ENCODE assay signal across 11 mouse cellular contexts in genomic region chr2:72529026-72529357, GRCm38 (mm10). TPM values are rescaled to one million over a fixed set of nuclear protein-coding genes. Genes with fewer than 3 reads are reported as not detected.
DNase-seq lines count a peak whose midpoint lies in the region; ATAC-seq lines count a peak whose summit lies in the region.
"Had no signal": no experiment of that assay in that cellular context is flagged by ENCODE, and none has a peak within 500 bp of the region (broad histone marks: within the 10 kb centered on the region; RNA-seq: fewer than 3 reads in every experiment).

No protein-coding gene starts in this region.

- no peak overlapping the region for H3K9ac ChIP-seq in neural tube, embryonic 11.5 days (ENCODE audit: low read length)
- H3K9ac ChIP-seq in forebrain, embryonic 14.5 days (ENCODE audit: low read length), result peak overlapping the region; percentile 55
- H3K9ac ChIP-seq: liver, embryonic 14.5 days had no signal

- no peaks in the 10 kb centered on the region for H3K36me3 ChIP-seq in neural tube, embryonic 11.5 days (ENCODE audit: control insufficient read depth, insufficient read depth, low read length)
- H3K36me3 ChIP-seq in forebrain, embryonic 14.5 days (ENCODE audit: control insufficient read depth, insufficient read depth, low read length), result no peaks in the 10 kb centered on the region
- no peaks in the 10 kb centered on the region for H3K36me3 ChIP-seq in midbrain, embryonic 10.5 days
- H3K36me3 ChIP-seq: heart, embryonic 10.5 days had no signal

- peak; percentile 37 for DNase-seq in neural tube, embryonic 11.5 days (ENCODE audit: low spot score)
- DNase-seq in neural tube, embryonic 10.5 days (ENCODE audit: extremely low spot score, low spot score), result no peak
- no peak for DNase-seq in forebrain, embryonic 14.5 days (ENCODE audit: low spot score)
- no peak for DNase-seq in midbrain, embryonic 10.5 days (ENCODE audit: low spot score)
- DNase-seq in urinary bladder, postnatal 36 days (ENCODE audit: low spot score in 2 of 2), result no peak
- DNase-seq in heart, postnatal 4 days, result no peak
- DNase-seq: lung, postnatal 4 days had no signal

- no peak for ATAC-seq in neural tube, embryonic 11.5 days (ENCODE audit: insufficient read depth, low FRiP score, low TSS enrichment)
- no peak for ATAC-seq in forebrain, embryonic 14.5 days
- no peak for ATAC-seq in erythroblast, adult 5-6 weeks (replicated peaks; ENCODE audit: low FRiP score, poor library complexity, severe bottlenecking)
- ATAC-seq: inflammation-experienced regulatory T-cells, adult 6 months had no signal

- no peak overlapping the region for H3K4me3 ChIP-seq in neural tube, embryonic 11.5 days (ENCODE audit: low read depth, low read length)
- peak overlapping the region; percentile 19; the same call in 1 of the 2 replicates for H3K4me3 ChIP-seq in forebrain, embryonic 14.5 days (ENCODE audit: low read depth, low read length)
- H3K4me3 ChIP-seq in midbrain, embryonic 10.5 days, result peak overlapping the region; percentile 43

- no peaks in the 10 kb centered on the region for H3K9me3 ChIP-seq in neural tube, embryonic 11.5 days (ENCODE audit: control insufficient read depth, low read length)
- no peaks in the 10 kb centered on the region for H3K9me3 ChIP-seq in forebrain, embryonic 14.5 days (replicated peaks; ENCODE audit: control insufficient read depth, low read length)
- peaks cover 3% of the 10 kb centered on the region; the same call in 1 of the 2 replicates for H3K9me3 ChIP-seq in midbrain, embryonic 10.5 days (replicated peaks)
- H3K9me3 ChIP-seq: heart, embryonic 10.5 days had no signal

- no peaks in the 10 kb centered on the region for H3K27me3 ChIP-seq in neural tube, embryonic 11.5 days (ENCODE audit: control insufficient read depth, insufficient read depth, low read length)
- H3K27me3 ChIP-seq in forebrain, embryonic 14.5 days (replicated peaks; ENCODE audit: control insufficient read depth, insufficient read depth, low read length), result no peaks in the 10 kb centered on the region
- peaks cover 100% of the 10 kb centered on the region for H3K27me3 ChIP-seq in midbrain, embryonic 10.5 days (ENCODE audit: low read depth, poor library complexity, severe bottlenecking)

- H3K4me1 ChIP-seq in neural tube, embryonic 11.5 days (ENCODE audit: control insufficient read depth, insufficient read depth, low read length), result no peaks in the 10 kb centered on the region
- peaks cover 13% of the 10 kb centered on the region for H3K4me1 ChIP-seq in forebrain, embryonic 14.5 days (ENCODE audit: control insufficient read depth, insufficient read depth, low read length)
- H3K4me1 ChIP-seq in midbrain, embryonic 10.5 days, result peaks cover 21% of the 10 kb centered on the region

- 44% methylated on average over 10 of the region's 10 CpGs for WGBS in neural tube, embryonic 11.5 days
- 34% methylated on average over 10 of the region's 10 CpGs for WGBS in forebrain, embryonic 14.5 days
- 41% methylated on average over 10 of the region's 10 CpGs for WGBS in midbrain, embryonic 10.5 days

- peak overlapping the region; percentile 54; the same call in 1 of the 2 replicates for H3K27ac ChIP-seq in neural tube, embryonic 11.5 days (ENCODE audit: low read depth, low read length)
- H3K27ac ChIP-seq in forebrain, embryonic 14.5 days (ENCODE audit: low read depth, low read length), result peak overlapping the region; percentile 67
- H3K27ac ChIP-seq in midbrain, embryonic 10.5 days (replicated peaks), result peak overlapping the region; percentile 75
- H3K27ac ChIP-seq: heart, embryonic 10.5 days; liver, embryonic 14.5 days had no signal

- H3K4me2 ChIP-seq in neural tube, embryonic 11.5 days (ENCODE audit: low read depth), result peak overlapping the region; percentile 46
- peak overlapping the region; percentile 54 for H3K4me2 ChIP-seq in forebrain, embryonic 14.5 days (ENCODE audit: low read length)

RNA-seq across cellular contexts. Expression of gene Cdca7, which starts 53.0 kb away (rescaled TPM):
- 164 and 178 TPM in 2 replicates for polyA plus RNA-seq in neural tube, embryonic 11.5 days (2014; fragmentation: Nextera tagmentation; extraction: Ambion mirVana)
- 113 and 116 TPM in 2 replicates for polyA plus RNA-seq in forebrain, embryonic 14.5 days (2014; fragmentation: Nextera tagmentation; extraction: Ambion mirVana)
- polyA plus RNA-seq in midbrain, embryonic 10.5 days (2016; fragmentation: Nextera tagmentation; extraction: Ambion mirVana), result 207 and 237 TPM in 2 replicates
- total RNA-seq in heart, postnatal 4 days (2021), result 10 to 100 TPM; 17.1 to 19.3 TPM
- total RNA-seq in erythroblast, adult 5-6 weeks (2015; ENCODE audit: low replicate concordance), result 33.4 and 36.5 TPM in 2 replicates
- 37.4 and 58.1 TPM in 2 replicates for total RNA-seq in erythroblast, adult 5-6 weeks (2017; ENCODE audit: low replicate concordance)
